Mouse (Mus musculus) adipocyte (in vitro differentiated cells): ENCODE measurements at regions not wholly inside any gene's neighbourhood (a gene's known extent, or its start where the extent isn't known, plus 50 kb on each side); places are given as distances from the start of the nearest gene placed in this dataset.

ENCODE experiments used
- DNase-seq: peaks from one replicate; pipeline ENCODE4 v3.0.0-alpha.2; 2016; ENCODE audit warnings: low spot score

DNA sequence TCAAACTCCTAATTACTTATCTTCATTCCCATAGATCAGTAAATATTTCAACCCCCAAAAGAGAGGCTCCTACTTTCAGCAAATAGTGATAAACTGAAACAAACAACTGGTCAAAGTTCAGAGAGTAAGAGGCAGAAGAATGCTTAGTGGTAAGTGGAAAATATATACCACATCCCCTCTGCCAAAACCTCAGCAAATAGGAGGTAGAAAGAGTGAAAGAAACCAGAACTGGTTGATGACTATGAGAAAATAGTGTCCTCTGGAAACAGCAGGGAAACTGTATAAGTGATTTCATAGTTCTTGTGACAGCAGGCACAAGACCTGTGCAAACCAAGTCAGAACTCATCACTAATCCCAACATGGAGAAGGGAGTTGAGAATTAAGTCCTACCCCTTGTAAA is 980.8 kb upstream of the Cited2 start:
- DNase-seq, result no peak

DNA sequence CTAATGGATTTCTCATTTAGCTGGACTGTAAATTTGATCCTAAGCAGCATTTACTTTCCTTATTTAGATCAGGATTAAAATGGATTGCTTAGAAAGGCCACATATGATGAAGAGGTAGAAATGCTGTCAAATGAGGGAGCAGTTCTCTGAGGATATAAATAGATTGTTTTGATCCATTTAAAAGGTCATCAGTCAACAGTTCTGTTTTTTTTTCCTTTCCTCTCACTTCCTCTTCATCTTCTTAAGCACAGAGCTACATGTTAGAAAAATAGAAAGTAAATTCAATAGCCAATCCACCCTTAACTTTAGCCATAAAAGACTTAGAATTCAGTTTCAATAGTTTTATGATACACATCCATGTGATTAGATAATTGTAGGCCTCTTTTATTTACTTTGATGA is 971.5 kb upstream of the Cited2 start:
- no peak for DNase-seq

DNA sequence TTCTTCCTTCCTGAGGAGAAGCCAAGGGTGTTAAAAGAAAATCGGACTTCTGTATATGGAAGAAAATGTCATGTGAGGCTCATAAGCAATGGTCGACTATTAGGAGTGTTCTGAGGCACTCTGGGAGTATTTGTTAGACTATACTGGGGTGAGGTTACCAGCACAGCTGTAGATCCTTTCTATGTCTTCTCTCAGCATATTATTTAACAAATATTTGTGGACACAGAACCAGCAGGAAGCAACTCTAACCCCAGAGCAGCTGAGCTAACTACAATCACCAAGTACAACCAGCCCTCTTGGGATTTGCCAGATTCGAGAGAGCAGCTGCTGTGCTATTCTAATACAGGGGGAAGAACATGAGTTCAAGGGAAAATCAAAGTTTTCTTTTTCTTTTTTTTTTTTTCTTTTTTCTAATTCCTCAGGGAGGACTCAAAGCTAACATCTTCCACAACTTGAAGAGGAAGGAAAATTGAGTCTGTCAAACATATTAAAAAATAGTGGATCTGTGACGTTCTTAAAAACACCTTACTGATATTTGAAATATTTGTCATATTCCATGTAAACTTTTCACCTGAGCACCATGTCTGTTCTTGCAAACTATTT is 933.3 kb upstream of the Cited2 start:
- DNase-seq, result peak; percentile 11

DNA sequence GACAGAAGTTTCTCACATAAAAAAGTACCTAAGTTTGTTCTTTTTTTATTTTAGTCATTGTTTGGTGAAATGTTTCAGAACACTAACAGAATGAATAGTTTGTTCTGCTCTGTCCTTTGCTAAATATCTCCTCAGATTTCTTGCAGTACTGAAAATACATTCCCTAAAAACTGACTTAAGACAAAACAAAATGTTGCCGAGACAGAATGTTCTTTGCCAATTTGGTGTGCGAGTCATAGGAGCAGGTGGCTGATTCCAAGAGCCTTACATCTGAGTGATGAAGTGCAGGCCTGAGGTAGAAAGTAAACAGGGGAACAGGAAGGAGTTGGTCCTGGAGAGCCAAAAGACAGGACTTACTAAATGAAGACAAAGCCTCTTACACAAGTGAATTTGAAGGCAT is 919.0 kb upstream of the Cited2 start:
- no peak for DNase-seq

DNA sequence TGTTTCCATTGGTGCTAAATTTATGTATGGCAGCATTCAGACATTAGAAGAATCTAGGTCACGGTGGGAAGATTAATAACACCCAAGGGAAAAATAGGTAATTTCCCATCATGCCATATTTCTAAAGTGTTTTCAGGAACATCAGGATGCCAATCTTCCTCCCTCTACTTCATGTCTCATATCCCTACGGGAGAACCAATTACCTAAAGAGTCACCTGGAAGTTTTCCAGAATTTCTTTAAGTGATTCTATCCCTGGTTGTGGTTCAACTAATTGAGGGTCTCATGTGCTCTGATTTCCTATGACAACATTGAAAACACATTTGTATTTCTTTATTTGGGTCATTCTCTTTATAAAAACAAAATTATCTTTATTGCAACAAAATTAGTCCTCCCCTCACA is 912.3 kb upstream of the Cited2 start:
- no peak for DNase-seq

DNA sequence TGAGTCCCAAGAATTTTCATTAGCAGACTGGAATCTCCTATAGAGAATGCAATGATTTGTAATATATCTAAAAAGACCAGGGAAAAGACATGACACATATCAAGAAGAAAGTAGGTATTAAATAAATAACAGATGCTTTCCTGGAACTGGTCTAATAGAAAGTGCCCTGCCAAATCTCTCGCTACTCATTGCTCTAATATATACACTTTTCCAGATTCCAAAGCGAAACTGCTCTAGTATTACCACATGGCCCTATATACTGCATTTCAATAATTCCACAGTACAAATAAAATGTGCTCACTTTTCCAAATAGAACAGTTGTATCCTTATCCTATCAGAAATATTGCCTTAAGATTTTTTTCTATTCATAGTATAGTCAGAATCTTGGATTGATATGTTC is 909.0 kb upstream of the Cited2 start:
- DNase-seq, result no peak

DNA sequence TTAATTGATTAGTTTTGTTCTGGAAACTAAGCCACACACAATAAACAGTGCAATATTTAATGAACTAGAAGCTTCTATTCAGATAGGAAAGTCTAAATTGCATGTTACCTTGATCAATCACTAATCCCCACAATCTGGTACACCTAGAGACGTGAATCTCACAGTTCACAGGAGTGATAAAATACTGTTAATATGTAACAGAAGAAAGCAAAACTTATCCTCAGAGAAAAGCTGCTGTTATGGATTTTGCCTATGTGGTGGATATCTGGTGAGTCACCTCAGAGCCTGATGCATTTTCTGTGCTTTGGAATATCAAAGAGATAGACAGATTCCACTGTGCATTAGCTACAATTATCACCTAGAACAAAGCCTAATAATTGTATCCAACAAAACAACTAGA is 861.5 kb upstream of the Cited2 start:
- no peak for DNase-seq

DNA sequence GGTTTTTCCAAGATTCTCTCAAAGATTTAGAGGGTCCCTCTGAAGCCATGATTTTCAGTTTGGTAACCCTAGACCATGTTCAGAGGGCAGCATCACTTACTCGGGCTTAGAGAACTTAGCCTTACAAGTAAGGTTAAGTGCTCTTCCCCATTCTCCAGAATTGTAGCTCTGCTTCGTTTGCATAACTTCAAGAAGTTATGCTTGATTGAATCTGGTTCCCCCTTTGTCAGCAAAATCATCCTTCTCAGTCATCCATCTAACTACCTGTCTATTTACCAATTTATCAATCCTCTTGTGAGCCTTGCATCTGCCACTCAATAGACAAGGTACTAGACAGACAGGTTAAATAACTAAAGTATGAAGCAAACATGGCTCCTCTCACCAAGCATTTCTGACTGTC is 856.1 kb upstream of the Cited2 start:
- DNase-seq, result no peak

DNA sequence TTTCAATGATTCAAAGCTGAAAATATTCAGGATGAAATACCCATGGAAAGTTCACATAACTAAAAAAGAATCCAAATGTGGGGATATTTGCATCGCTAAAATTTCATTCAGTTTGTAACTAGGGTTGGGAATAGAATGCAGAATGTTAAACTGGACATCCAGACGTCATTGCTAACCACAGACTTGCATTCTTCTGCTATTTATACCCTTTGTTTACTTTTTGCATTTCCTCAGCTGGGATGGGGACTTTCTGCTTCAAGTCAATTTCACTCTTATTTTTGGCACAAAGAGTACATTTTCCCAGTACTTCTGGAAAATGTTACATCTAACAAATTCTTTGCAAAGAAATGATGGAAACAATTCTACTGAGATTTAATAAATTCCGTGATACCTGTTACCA is 848.9 kb upstream of the Cited2 start:
- no peak for DNase-seq

DNA sequence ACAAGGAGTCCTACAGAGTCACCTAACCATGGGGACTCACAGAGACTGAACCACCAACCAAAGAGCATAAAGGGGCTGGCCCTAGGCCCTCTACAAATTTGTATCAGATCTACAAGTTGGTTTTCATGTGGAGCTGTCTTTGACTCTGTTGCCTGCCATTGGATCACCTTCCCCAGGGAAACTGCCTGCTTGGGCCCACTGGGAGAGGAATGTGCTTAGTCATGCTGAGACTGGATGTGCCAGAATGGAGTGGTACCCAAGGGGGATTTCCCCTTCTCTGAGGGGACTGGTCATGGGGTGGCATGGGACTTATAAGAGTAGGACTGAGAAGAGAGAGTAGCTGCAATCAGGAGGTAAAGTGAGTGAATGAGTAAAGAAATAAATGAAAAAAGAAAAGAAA is 844.8 kb upstream of the Cited2 start:
- no peak for DNase-seq

DNA sequence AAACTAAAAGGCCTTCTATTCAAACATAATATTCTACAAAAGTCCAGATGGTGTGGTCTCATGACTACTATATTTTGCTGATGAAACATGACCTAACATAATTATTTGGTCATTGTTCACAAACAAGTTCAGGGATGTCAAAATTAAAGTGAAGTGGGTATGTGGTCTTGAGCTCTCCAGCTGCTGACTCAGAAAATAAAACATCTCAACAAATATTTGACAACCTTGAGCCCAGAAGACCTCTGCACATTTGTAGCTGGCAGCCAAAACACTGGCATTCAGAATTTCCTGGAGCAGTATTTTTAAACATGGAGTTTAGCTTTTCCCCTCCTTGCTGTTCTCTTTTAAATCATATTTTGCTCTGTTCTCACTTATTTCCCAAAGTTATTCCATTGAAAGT is 829.7 kb upstream of the Cited2 start:
- peak; percentile 50 for DNase-seq

DNA sequence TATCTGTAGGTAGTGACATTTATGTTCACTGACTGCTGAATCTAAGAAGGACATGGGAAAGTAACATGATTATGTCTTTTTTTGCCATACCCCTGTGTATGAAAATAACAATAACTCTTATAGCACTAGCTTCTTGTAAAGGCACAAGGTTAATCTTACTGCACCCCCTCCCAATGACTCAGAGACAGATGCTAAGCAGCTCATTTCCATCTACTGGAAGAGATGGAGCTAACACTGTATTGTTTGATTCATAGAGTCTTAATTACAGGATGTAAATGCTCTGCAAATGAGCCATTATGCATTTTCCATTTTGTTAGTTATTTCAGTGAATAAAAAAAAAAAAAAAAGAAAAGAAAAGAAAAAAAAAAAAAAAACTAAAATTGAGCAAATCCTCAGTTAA is 827.7 kb upstream of the Cited2 start:
- no peak for DNase-seq

DNA sequence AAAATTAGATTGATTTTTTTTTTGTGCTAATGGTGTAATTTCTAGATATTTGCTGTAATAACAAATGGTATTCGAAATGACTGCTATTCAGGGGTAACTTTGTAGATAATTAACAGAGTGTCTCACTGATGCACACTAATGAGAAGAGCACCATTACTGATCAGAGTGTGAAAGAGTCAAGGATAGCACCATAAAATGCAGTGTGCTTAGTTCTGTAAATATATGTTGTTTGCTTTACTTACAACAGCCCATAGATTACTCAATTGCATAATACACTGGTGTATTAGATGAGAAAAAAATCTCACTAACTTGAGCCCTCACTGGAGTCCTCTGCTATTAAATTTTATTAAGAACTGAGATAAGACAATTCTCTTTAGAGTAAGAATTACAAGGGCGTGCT is 800.1 kb upstream of the Cited2 start:
- no peak for DNase-seq

DNA sequence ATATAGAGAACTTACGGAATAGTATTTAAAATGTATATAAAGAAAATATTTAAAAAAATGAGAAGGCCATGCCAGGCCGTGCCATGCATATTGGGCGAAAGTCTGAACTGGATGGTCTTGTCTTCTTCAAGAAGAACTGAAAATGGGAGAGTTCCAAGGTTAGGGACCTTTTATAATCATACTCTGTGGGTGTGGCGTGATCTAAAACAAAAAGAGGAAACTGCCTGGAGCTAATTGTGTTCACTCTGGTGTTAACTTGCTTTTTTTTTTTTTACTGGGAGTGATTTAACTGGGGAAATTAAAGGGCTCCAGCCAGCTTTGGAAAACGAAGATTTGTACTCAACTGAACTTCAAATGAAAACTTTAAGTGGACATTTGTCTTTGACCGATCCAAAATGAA is 799.2 kb upstream of the Cited2 start:
- DNase-seq, result no peak

DNA sequence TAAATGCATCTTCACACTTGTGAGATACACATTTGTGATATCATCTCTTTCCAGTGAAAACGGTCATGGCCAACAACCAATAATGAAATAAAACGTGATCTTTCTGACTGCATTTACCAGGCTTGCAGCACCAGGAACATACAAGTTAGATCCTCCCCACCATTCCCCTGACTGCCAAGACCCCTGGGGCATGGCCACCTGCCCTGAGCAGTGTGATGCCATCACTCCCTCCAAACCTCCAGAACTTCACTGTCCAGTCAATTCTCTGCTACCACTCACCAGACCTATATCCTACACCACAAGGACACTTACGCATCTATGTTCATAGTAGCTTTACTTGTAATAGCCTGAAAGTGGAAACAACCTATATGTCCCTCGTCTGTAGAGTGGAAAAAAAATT is 785.3 kb upstream of the Cited2 start:
- no peak for DNase-seq

DNA sequence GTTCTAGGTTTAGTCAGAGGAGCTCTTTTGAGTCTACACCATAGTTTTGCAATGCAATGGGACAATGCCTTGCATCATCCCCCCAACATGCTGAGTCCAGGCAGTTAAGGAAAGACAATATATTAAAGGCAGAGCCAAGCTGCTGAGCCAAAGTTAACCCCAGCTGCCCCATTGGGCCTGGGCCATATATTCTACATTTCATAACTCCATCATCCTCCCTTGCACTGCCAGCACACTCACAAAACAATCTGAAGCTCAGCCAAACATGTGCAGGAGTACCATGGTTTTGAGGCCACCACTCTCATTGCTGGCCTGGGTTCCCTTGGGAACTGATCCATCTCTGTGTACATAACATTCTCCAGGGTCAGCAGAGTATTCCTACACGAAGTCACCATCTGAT is 771.4 kb upstream of the Cited2 start:
- peak; percentile 72 for DNase-seq

DNA sequence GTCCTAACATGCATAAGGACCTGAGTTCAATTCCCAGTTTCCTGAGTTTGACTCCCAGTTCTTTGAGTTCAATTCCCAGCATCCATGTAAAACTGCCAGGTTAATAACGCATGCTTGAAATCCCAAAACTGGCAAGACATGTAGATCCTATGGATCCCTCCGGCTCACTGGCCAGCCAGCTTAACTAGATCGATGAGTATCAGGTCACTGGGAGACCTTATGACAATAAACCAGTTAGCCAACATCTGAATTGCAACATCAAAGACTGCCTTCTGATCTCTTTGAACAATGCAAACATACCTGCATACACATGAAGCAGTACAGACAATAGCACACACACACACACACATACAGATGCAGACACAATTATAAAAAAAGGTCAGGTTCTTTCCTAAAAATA is 762.0 kb upstream of the Cited2 start:
- no peak for DNase-seq

DNA sequence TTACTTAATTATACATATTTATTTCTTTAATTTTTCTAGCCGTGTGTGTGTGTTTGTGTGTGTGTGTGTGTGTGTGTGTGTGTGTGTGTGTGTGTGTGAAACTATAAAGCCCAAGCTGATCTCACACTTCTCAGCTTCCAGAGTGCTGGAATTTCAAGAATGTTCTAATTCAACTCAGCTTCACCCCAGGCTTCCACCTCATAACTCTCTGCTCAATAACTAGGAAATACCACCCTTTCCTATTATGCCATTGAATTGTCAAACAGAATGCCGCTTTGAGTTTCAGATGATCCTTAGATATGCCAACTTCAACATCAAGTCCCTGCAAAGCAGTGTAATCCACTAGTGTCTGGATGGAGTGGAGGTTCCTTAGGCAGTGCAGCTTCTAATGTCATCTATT is 760.6 kb upstream of the Cited2 start:
- DNase-seq, result no peak

DNA sequence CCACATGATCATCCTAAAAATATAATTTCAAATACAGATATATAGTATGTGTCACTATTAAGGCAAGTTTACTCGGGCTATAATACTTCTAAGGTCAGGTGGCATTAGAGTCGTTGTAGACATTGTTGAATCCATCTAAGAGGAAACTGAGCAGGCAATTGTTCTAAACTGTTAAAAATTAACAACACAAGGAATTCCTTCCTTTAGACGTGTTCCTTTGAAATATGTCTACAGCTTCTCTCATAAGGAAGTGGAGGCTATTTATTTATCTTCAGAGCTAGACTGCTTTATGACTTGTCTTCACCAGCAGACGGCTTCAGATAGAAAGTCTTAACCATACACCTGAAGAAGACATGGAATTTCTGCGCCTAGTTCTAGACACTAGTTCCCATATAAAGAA is 744.2 kb upstream of the Cited2 start:
- DNase-seq, result no peak

DNA sequence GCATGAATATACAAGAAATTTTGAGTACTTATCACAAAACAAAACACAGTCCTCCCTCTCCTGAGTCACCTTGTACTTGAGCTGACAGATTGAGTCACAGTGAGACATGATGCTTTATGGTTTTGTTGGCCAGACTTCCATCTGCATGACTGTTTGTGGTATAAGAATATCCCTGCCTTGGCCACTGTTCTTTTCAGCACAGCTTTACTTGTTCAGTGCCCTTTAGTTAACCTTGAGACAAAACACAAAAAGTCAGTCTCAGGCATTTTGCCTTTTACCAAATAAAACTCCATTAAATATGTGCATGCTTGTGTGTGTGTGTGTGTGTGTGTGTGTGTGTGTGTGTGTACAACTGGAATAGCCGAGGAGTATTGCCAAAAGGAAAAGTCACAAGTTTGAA is 732.8 kb upstream of the Cited2 start:
- peak; percentile 41 for DNase-seq

DNA sequence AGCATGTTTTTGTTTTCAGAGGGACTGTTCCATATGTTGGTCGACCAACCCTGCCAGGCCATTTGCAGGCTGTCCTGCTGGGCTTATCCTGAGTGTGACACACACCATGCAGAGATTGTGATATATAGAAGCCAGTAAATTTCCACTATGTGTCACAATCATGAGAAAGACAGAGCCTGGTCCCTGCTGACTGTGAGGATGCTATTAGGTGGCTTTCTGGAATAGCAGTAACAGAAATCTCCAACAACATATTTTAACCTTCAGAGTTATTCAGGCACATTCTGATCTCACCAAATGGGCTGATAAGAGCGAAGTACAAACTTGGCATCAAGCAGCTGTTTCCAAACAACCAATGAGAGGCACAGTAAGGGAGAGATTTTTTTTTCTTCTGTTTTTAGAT is 729.2 kb upstream of the Cited2 start:
- no peak for DNase-seq

DNA sequence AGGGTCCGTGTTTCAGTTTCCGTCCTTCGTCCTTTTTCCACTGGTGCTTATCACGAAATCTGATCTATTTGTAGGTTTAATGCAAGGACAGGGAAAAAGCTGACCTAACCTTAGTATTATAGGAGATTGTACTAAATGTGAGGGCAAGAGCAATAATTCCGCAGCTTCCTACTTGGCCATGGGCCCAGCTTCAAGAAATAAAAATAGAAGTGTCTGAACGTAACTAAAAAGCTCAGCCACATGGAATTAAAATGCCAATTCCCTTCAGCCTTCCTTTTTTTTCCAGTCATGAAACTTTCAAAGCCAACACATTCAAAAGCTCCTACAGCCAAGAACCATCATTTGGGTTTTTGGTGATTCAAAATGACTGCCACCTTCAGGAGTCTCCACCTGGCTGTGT is 728.5 kb upstream of the Cited2 start:
- DNase-seq, result peak; percentile 64

DNA sequence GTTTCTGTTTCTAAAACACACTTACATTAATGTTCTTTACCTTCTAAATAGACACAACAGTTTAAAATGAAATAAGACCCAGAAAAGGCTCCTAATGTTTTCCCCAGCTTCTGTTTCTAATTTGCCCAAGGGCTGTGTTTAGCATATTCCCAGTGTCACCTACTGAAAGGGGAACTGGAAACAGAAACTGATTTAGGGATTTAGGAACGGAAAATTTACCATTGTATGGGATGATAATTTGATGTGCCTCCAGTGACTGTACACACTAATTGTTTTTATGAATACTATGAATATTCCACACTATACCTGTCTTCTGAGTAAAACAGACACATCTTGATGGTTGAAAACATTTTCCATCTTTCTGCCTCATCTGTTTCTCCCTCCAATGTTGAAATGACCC is 728.0 kb upstream of the Cited2 start:
- DNase-seq, result no peak

DNA sequence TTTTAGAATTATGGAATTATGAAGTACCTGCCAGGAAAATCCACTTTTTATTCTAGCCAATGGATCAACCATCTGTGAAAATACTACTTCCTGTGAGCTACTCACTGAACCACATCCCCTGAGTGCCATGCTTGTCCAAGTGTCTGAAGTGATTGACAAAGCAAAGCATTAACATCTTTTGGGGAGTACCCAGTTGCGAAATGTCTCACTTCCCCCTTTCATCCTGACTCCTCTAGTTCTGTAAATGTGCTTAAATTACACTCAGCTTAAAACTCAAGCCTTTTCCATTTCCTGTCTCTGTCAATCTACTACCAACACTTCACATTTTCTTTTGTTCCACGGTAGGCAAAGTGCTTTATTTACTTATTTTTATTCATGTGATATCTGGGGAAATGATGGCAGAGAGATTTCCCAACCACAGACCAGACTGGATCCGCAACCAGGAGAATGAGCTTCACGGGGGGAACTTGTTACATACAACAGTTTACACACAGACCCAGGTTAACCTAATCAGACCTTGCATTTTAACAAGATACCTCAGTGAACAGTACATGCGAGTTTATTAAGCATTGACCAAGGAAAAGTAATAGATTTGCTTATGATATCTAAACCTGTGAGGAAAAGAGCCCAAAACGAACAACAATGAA is 726.1 kb upstream of the Cited2 start:
- DNase-seq, result no peak

DNA sequence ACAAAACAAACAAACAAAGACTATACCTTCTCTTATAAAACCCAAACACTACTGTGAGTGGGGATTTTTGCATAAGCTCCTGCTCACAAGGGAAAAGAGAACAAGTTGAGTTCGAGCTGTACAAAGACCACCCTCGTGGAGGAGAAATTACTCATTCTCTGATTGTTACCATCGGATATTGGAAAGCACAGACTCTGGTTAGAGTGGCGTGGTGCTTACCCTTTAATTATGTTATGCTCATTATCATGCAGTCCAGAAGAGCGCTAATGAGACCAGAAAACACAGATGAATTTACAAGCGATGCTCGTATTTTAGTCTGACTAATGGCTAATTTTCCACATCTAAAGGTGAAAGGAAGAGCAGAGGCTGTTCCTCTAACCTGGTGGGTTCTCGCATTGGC is 721.7 kb upstream of the Cited2 start:
- DNase-seq, result no peak
